Mouse (Mus musculus) lung, embryonic 16.5 days (tissue): ENCODE measurements around the gene Csrp1. TPM values are rescaled to one million over a fixed set of nuclear protein-coding genes. Genes with fewer than 3 reads are reported as not detected.

Experiments
- ATAC-seq: fragments of 200-750 bp; cut with Nextera tagmentation; 2 replicates; pipeline ENCODE4 v1.8.0; 2017; ENCODE audit warnings: low read depth, mild to moderate bottlenecking, moderate library complexity
- H3K27ac ChIP-seq: fragments of 300-500 bp; sonication (generic); 2 replicates; pipeline ENCODE4 v1.5.1; 2014; ENCODE audit warnings: mild to moderate bottlenecking, control low read depth, low read length
- H3K27me3 ChIP-seq: fragments of 300-500 bp; sonication (generic); 2 replicates; pipeline ENCODE4 v1.6.1; 2014; ENCODE audit warnings: low read depth, low read length, mixed read lengths; ENCODE audit not compliant: control insufficient read depth, insufficient read depth
- H3K36me3 ChIP-seq: fragments of 300-500 bp; sonication (generic); 2 replicates; pipeline ENCODE4 v1.6.1; 2014; ENCODE audit warnings: low read length; ENCODE audit not compliant: control insufficient read depth, insufficient read depth
- H3K4me1 ChIP-seq: fragments of 300-500 bp; sonication (generic); replicated peaks from 2 replicates; pipeline ENCODE4 v1.6.1; 2014; ENCODE audit warnings: low read length, mixed read lengths; ENCODE audit not compliant: control insufficient read depth, insufficient read depth
- H3K4me2 ChIP-seq: fragments of 300-500 bp; sonication (generic); 2 replicates; pipeline ENCODE4 v1.6.1; 2014; ENCODE audit warnings: low read depth, low read length, control low read depth
- H3K4me3 ChIP-seq: fragments of 300-500 bp; sonication (generic); 2 replicates; pipeline ENCODE4 v1.5.1; 2014; ENCODE audit warnings: mild to moderate bottlenecking, low read length, control low read depth
- H3K9ac ChIP-seq: fragments of 300-500 bp; sonication (generic); 2 replicates; pipeline ENCODE4 v1.6.1; 2014; ENCODE audit warnings: low read length, control low read depth
- H3K9me3 ChIP-seq: fragments of 300-500 bp; sonication (generic); 2 replicates; pipeline ENCODE4 v1.6.1; 2016; ENCODE audit warnings: low read length; ENCODE audit not compliant: control insufficient read depth
- WGBS: fragments of 180-500 bp; shearing (Covaris S2); extraction: QIAGEN DNeasy Blood & Tissue Kit; methylation state at CpG from one replicate; pipeline ENCODE4 v1.1.7; 2014; 5-methylcytosine and 5-hydroxymethylcytosine counted together
- polyA plus RNA-seq: library from polyadenylated mRNA; unstranded; fragments of >200 nt; fragmentation: Nextera tagmentation; extraction: Ambion mirVana; gene quantifications from 2 replicates; pipeline ENCODE4 v1.2.1, GENCODE M21; 2015

Csrp1 gene
- polyA plus RNA-seq, 1 experiment from 2014 or later = 268 TPM

GRCm38 (mm10) chr1:135734225-135734937, 14.5 kb downstream of the Csrp1 start:
- H3K4me3 ChIP-seq = peak overlapping the region; percentile 7; the same call in 1 of the 2 replicates

GRCm38 (mm10) chr1:135735460-135735859, 15.6 kb downstream of the Csrp1 start:
- Histone ChIP-seq H3K36me3 (peaks cover 5% of the 10 kb centered on the region), H3K27me3 (no peaks in the 10 kb centered on the region), H3K9me3 (no peaks in the 10 kb centered on the region), H3K4me1 (peaks cover 92% of the 10 kb centered on the region), H3K4me2 (peak overlapping the region; percentile 35), H3K4me3 (peak overlapping the region; percentile 6; the same call in 1 of the 2 replicates), H3K9ac (peak overlapping the region; percentile 36), H3K27ac (peak overlapping the region; percentile 96)
- ATAC-seq = no peak
- WGBS = 28% methylated on average over 6 of the region's 6 CpGs

More at GRCm38 (mm10) chr1:135734225-135734937, 14.5 kb downstream of the Csrp1 start:
- peak; percentile 31 for ATAC-seq
- Histone ChIP-seq H3K36me3 (peaks cover 2% of the 10 kb centered on the region; the same call in 1 of the 2 replicates), H3K27ac (peak overlapping the region; percentile 96), H3K9ac (peak overlapping the region; percentile 36), H3K4me1 (peaks cover 89% of the 10 kb centered on the region), H3K4me2 (peak overlapping the region; percentile 35), H3K27me3 (no peaks in the 10 kb centered on the region), H3K9me3 (no peaks in the 10 kb centered on the region)
- 14% methylated on average over 5 of the region's 7 CpGs for WGBS

- Histone ChIP-seq H3K4me3 (no peak overlapping the region), H3K27ac (peak overlapping the region; percentile 53), H3K9ac (no peak overlapping the region), H3K27me3 (no peaks in the 10 kb centered on the region), H3K4me2 (no peak overlapping the region), H3K36me3 (peaks cover 26% of the 10 kb centered on the region), H3K4me1 (peaks cover 37% of the 10 kb centered on the region), H3K9me3 (no peaks in the 10 kb centered on the region)
- 75% methylated on average over 7 of the region's 7 CpGs for WGBS
- ATAC-seq = no peak
These were observed 25.1 kb downstream of the Csrp1 start for GRCm38 (mm10) chr1:135744987-135745386.

GRCm38 (mm10) chr1:135746248-135746647, 26.4 kb downstream of the Csrp1 start:
- 48% methylated on average over 4 of the region's 4 CpGs for WGBS

GRCm38 (mm10) chr1:135752737-135753348, 33.0 kb downstream of the Csrp1 start:
- ATAC-seq = peak; percentile 95
- Histone ChIP-seq H3K4me3 (no peak overlapping the region), H3K27me3 (no peaks in the 10 kb centered on the region), H3K4me1 (peaks cover 10% of the 10 kb centered on the region; the same call in 1 of the 2 replicates), H3K27ac (peak overlapping the region; percentile 58), H3K9me3 (no peaks in the 10 kb centered on the region), H3K4me2 (no peak overlapping the region), H3K9ac (no peak overlapping the region), H3K36me3 (peaks cover 23% of the 10 kb centered on the region)
- 10% methylated on average over 10 of the region's 10 CpGs for WGBS

More at GRCm38 (mm10) chr1:135746248-135746647, 26.4 kb downstream of the Csrp1 start:
- H3K27me3 ChIP-seq = no peaks in the 10 kb centered on the region
- H3K36me3 ChIP-seq = peaks cover 38% of the 10 kb centered on the region
- H3K9me3 ChIP-seq = no peaks in the 10 kb centered on the region
- H3K4me3 ChIP-seq = no peak overlapping the region
- H3K27ac ChIP-seq = peak overlapping the region; percentile 55
- H3K9ac ChIP-seq = no peak overlapping the region
- peak; percentile 49 for ATAC-seq
- H3K4me1 ChIP-seq = peaks cover 26% of the 10 kb centered on the region
- H3K4me2 ChIP-seq = no peak overlapping the region

GRCm38 (mm10) chr1:135755287-135755686, 35.4 kb downstream of the Csrp1 start:
- Histone ChIP-seq H3K9me3 (no peaks in the 10 kb centered on the region), H3K9ac (no peak overlapping the region), H3K27me3 (no peaks in the 10 kb centered on the region), H3K4me3 (no peak overlapping the region), H3K4me2 (no peak overlapping the region), H3K4me1 (peaks cover 10% of the 10 kb centered on the region; the same call in 1 of the 2 replicates), H3K36me3 (peaks cover 12% of the 10 kb centered on the region; the same call in 1 of the 2 replicates), H3K27ac (peak overlapping the region; percentile 22; the same call in 1 of the 2 replicates)
- 47% methylated on average over 9 of the region's 9 CpGs for WGBS
- ATAC-seq = peak; percentile 45

- H3K36me3 ChIP-seq = peaks cover 7% of the 10 kb centered on the region; the same call in 1 of the 2 replicates
- no peaks in the 10 kb centered on the region for H3K9me3 ChIP-seq
- H3K27ac ChIP-seq = peak overlapping the region; percentile 22; the same call in 1 of the 2 replicates
- 72% methylated on average over 3 of the region's 3 CpGs for WGBS
- no peak overlapping the region for H3K4me3 ChIP-seq
- peaks cover 10% of the 10 kb centered on the region; the same call in 1 of the 2 replicates for H3K4me1 ChIP-seq
- ATAC-seq = no peak
- H3K4me2 ChIP-seq = no peak overlapping the region
- no peaks in the 10 kb centered on the region for H3K27me3 ChIP-seq
- H3K9ac ChIP-seq = no peak overlapping the region
These were observed 36.1 kb downstream of the Csrp1 start for GRCm38 (mm10) chr1:135755913-135756312.

- Histone ChIP-seq H3K27me3 (no peaks in the 10 kb centered on the region), H3K4me2 (no peak overlapping the region), H3K4me1 (peaks cover 10% of the 10 kb centered on the region; the same call in 1 of the 2 replicates), H3K9me3 (no peaks in the 10 kb centered on the region), H3K9ac (no peak overlapping the region), H3K27ac (no peak overlapping the region), H3K4me3 (no peak overlapping the region), H3K36me3 (no peaks in the 10 kb centered on the region; the same call in 1 of the 2 replicates)
- ATAC-seq = no peak
- 68% methylated on average over 8 of the region's 8 CpGs for WGBS
These were observed 37.4 kb downstream of the Csrp1 start for GRCm38 (mm10) chr1:135757287-135757686.

GRCm38 (mm10) chr1:135759685-135760084, 39.8 kb downstream of the Csrp1 start:
- 73% methylated on average over 4 of the region's 4 CpGs for WGBS
- no peak overlapping the region for H3K9ac ChIP-seq
- H3K9me3 ChIP-seq = no peaks in the 10 kb centered on the region
- no peaks in the 10 kb centered on the region for H3K36me3 ChIP-seq
- ATAC-seq = no peak
- no peak overlapping the region for H3K4me3 ChIP-seq
- H3K27me3 ChIP-seq = no peaks in the 10 kb centered on the region
- no peak overlapping the region for H3K27ac ChIP-seq
- H3K4me1 ChIP-seq = peaks cover 10% of the 10 kb centered on the region
- H3K4me2 ChIP-seq = no peak overlapping the region
